Mouse (Mus musculus): Measurements from ENCODE around the gene Nat9.

The Nat9 gene

GRCm38 (mm10) chr11:115187693-115188092, at the start of gene Nat9:
Gene Nat9, minus strand, starts transcription at chr11:115187859.
- no peak for DNase-seq

- DNase-seq = no peak
Measured at GRCm38 (mm10) chr11:115236570-115236969, 48.9 kb upstream of the Nat9 start.

GRCm38 (mm10) chr11:115234320-115235044, 46.8 kb upstream of the Nat9 start:
- no peak for DNase-seq

- peak; percentile 45 for DNase-seq
Measured at GRCm38 (mm10) chr11:115233526-115234290, 46.0 kb upstream of the Nat9 start.

GRCm38 (mm10) chr11:115232889-115233288, 45.2 kb upstream of the Nat9 start:
- no peak for DNase-seq

GRCm38 (mm10) chr11:115231924-115232323, 44.3 kb upstream of the Nat9 start:
- DNase-seq = no peak

GRCm38 (mm10) chr11:115231168-115231915, 43.7 kb upstream of the Nat9 start:
- no peak for DNase-seq

GRCm38 (mm10) chr11:115229021-115229930, 41.6 kb upstream of the Nat9 start:
- DNase-seq = no peak

- no peak for DNase-seq
Measured at GRCm38 (mm10) chr11:115228430-115228829, 40.8 kb upstream of the Nat9 start.

GRCm38 (mm10) chr11:115227640-115228039, 40.0 kb upstream of the Nat9 start:
- DNase-seq = no peak

- DNase-seq = no peak
Measured at GRCm38 (mm10) chr11:115226811-115227491, 39.3 kb upstream of the Nat9 start.

GRCm38 (mm10) chr11:115225301-115225700, 37.6 kb upstream of the Nat9 start:
- no peak for DNase-seq

GRCm38 (mm10) chr11:115224889-115225288, 37.2 kb upstream of the Nat9 start:
- DNase-seq = peak; percentile 74

- no peak for DNase-seq
Measured at GRCm38 (mm10) chr11:115223877-115224276, 36.2 kb upstream of the Nat9 start.

- no peak for DNase-seq
Measured at GRCm38 (mm10) chr11:115223451-115223850, 35.8 kb upstream of the Nat9 start.

GRCm38 (mm10) chr11:115222570-115222969, 34.9 kb upstream of the Nat9 start:
- no peak for DNase-seq

GRCm38 (mm10) chr11:115222077-115222476, 34.4 kb upstream of the Nat9 start:
- DNase-seq = peak; percentile 45

- DNase-seq = no peak
Measured at GRCm38 (mm10) chr11:115219685-115220084, 32.0 kb upstream of the Nat9 start.

GRCm38 (mm10) chr11:115219263-115219662, 31.6 kb upstream of the Nat9 start:
- DNase-seq = peak; percentile 62

GRCm38 (mm10) chr11:115217439-115218410, 30.1 kb upstream of the Nat9 start:
- DNase-seq = no peak

- DNase-seq = no peak
Measured at GRCm38 (mm10) chr11:115215123-115215522, 27.5 kb upstream of the Nat9 start.

All from lung, postnatal 14 days (tissue).